Mouse (Mus musculus) 3T3-L1 (cell line): ENCODE results near the gene C8b.

Experiments
- DNase-seq: peaks from one replicate; pipeline ENCODE4 v3.0.0-alpha.2; 2015; ENCODE audit warnings: low read depth, low spot score

Gene C8b

DNA sequence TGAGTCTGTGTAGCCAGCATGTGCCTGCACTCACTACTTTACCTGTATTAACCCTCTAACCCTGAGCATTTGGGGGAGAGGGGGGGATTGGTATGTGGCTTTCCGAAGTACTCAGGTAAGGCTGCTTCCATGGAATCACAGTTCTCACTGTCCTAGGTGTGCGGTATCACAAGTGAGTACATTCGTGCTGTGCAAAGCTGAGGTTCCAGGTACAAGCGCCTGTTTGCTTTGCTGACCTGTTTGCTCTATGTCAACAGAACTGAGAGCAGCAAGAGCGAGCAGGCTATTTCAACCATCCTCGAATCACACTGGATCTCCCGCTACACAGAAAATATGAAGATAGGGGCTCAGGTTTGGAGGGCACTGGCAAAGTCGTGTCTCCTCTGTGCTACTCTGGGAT, at the start of gene C8b:
Gene C8b, plus strand, starts transcription at position 253 of the 400 bp plus-strand sequence.
- DNase-seq, result no peak

GRCm38 (mm10) chr4:104716506-104716905, 49.6 kb upstream of the C8b start:
- DNase-seq, result no peak

- DNase-seq, result no peak
These were observed 46.9 kb upstream of the C8b start for GRCm38 (mm10) chr4:104718973-104719795.

DNA sequence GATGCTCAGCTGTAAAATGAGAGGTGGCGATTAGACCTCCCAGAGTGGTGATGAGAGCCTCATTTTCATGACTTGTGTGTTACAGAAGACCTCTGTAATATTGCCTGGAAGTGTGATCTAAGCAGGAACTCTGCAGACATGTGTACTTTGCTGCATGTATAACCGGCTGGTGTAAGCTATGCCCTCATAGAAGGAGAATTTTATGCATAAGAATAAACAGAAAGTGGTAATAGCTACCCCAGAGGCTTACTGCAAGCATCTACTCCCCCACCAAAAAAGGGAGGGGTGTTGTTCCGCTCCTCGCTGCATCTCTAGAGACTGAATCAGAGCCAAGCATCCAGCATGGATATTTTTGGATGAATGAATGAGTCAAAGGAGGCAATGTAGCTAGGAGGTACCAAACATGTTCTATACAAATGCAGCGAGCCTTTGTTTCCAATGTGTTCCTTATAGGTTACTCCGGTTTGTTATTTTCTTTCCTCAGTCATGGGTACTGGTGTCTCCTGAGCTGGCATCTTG, 42.5 kb upstream of the C8b start:
- no peak for DNase-seq

DNA sequence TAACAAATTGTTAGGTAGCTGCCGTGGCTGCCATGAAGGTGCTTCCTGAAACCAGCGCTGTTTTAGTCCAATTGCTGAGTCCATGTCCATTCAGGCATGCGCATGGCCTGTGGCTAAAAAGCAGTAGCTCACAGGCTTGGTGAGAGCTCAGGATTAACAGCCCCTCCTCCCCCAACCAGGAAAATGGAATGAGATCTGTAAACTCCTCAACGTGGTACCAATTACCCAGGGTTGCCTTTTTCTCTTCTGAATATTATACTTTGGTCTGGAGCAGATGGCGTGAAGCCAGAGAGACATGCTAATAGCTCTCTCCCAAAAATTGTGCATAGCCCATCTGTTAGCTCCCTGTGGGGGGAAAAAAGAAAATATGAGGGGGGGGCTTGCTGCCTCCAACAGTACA, 41.9 kb upstream of the C8b start:
- no peak for DNase-seq

GRCm38 (mm10) chr4:104725673-104726072, 40.4 kb upstream of the C8b start:
- no peak for DNase-seq

GRCm38 (mm10) chr4:104729185-104729584, 36.9 kb upstream of the C8b start:
- no peak for DNase-seq

DNA sequence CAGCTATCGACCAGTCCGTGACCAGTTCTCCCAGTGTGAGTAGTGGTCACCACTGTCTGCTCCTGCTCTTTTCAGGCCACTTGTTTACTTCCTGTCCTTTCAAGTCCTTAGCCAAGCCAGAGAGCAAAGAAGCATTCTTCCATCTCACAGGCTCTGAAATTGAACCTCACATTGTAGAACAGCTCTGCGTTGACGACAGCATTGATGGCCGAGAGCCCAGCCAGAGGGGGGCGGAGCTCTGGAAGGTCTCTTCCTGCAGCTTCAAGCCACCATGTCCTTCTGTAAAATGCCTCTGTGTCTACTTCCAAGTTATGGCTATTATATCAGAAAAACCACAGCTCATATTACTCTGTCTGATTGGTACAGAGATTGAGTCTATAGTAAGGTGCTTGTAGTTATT, 19.6 kb upstream of the C8b start:
- no peak for DNase-seq

- DNase-seq, result no peak
These were observed 12.0 kb upstream of the C8b start for GRCm38 (mm10) chr4:104754090-104754489.

DNA sequence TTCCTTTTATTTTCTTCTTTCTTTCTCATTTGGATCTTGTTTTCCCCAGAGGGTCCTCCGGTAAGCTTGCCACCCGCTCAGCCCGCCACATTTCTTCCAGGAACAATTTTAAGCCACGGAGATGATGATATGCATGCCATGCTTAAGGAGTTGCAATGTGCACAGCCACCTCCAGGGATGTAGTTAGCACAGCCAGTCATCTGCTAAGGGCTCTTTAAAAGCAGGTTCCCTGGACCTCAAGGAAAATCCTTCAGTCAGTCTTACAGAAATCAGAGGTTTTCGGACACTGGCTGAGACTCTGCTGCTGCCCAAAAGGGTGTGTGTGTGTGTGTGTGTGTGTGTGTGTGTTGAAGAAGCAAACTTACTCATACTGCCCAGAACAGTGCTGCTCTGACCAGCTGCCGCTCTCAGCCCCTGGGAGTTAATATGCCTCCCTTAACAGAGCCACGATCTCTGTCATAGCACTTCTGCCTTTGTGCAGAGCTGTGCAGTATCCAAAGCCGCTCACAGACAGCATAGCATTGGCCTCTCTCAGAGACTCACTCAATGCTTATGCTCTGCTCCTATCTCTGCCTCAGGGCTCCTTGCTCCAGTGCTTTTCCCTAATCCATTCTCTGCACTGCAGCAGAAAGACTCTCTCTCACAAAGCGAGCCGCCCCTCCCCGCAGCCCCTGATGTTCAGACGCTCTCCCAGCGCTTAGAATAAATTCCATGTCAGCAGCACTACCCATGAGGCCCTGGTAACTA, 5.1 kb upstream of the C8b start:
- DNase-seq, result no peak

DNA sequence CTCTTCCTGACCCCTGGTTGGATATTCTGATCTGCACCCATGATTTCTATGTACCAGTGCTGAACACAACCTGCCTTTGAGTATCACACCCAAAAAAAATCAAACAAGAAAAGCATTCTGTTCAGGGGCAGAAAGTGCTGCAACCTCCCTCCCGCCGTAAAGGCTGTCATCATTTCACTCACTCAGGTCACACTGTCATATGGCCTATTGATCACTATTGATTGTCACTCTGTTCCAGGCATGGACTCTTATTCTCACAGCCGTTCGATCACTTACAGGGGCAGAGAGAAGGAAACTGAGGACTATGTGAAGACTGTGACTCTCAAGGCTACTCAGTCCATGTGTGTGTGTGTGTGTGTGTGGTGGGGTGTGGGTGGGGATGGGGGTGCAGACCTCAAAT, 2.1 kb downstream of the C8b start:
- no peak for DNase-seq

- no peak for DNase-seq
These were observed 3.5 kb downstream of the C8b start for GRCm38 (mm10) chr4:104769602-104770001.

GRCm38 (mm10) chr4:104770331-104770730, 4.2 kb downstream of the C8b start:
- no peak for DNase-seq

- DNase-seq, result no peak
These were observed 9.5 kb downstream of the C8b start for GRCm38 (mm10) chr4:104775601-104776000.

DNA sequence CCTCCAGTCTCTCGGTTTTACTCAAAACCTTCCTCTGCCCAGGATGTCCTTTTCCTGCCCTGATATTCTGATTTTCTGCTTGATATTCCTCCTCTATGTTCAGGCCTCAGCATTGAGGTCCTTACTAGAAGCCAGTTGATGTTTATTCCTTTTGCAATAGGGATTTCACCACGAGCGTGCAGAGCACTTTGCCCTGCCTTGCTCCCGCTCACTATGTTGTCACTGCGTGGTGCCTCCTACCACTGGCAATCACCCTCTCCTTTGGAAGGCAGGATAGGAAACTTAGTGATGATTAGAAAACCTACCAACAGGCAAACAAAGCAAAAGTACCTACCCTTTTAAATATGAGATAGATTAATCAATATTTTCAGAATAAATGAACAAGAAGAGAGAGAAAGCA, 13.3 kb downstream of the C8b start:
- DNase-seq, result no peak

DNA sequence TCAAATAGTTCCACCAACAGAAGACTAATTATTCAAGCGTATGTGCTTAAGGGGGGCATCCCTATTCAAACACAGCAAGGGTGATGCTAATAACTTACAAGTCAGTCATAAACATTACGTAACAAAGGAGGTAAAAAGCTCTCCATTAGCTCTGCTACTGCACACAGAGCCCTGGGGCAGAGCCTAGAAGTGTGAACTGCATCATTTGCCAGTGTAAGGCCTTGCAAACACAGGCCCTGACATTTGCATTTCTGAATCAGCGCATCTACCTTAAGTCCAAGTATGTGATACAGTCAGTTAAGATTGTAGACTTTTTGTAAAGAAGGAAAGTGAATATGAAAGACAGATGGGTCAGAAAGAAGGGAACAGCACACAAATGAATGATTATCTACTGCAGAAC, 15.3 kb downstream of the C8b start:
- no peak for DNase-seq

GRCm38 (mm10) chr4:104782346-104782745, 16.2 kb downstream of the C8b start:
- no peak for DNase-seq

- no peak for DNase-seq
These were observed 26.0 kb downstream of the C8b start for GRCm38 (mm10) chr4:104792111-104792510.

DNA sequence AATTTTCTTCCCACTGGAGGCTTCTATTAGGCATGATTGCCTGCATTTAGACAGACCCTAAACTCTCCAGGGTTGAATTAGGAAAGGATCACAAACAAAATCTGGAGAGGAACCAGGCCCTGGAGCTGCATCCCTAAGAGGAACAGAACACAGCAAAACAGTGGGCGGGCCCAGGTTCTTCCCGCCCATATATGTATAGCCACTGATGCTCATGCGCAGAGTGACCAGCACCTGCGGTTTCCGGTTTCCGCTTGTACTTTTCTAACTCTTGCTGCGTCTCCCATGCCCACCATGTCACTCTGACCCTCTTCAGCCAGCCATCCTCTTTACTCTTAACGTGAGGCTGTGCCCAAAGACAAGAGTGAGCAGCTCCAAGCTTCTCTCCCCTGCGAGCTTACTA, 32.8 kb downstream of the C8b start:
- DNase-seq, result no peak

DNA sequence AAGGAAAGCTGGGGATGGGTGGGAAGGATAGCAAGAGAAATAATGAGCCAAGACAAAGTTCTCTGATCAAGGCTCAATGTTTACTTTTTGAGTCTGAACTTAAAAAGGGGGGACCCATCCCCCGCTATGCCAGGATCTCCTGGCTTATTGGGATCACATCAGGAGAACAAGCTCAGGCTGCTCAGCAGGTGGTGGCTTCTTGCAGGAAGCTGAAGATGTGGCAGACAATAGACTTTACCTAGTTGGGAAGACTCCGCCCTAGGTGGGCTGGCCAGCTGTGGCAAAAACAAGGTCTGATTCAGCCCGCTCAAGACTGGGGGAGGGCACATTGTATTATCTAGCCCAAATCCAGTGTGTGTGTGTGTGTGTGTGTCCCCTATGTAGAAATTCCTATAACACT, 35.5 kb downstream of the C8b start:
- no peak for DNase-seq

GRCm38 (mm10) chr4:104804100-104804499, 38.0 kb downstream of the C8b start:
- DNase-seq, result no peak

- DNase-seq, result no peak
These were observed 39.5 kb downstream of the C8b start for GRCm38 (mm10) chr4:104805414-104806257.
